Mouse (Mus musculus): Measurements from ENCODE around the gene Sema3d. TPM values are rescaled to one million over a fixed set of nuclear protein-coding genes. Genes with fewer than 3 reads are reported as not detected.

The Sema3d gene
- 2.0 TPM for polyA plus RNA-seq (2015; fragmentation: Illumina TruSeq; extraction: RNeasy Lipid Tissue Mini Kit (QIAGEN cat#74804); ENCODE audit: insufficient read depth, low read depth, low replicate concordance)

GRCm38 (mm10) chr5:12383133-12383959, at the start of gene Sema3d:
Gene Sema3d (plus strand): TSS chr5:12383385.

All from pancreas, adult 10 weeks (tissue).